Mouse (Mus musculus) left cerebral cortex, adult 11 months (tissue): ENCODE data around the gene Hoxa4.

Experiments used
- DNase-seq: peaks from one replicate; pipeline ENCODE4 v3.0.0; 2022; ENCODE audit warnings: low spot score

The Hoxa4 gene

GRCm38 (mm10) chr6:52190906-52191810 lies at the start of gene Hoxa4:
Gene Hoxa4 (minus strand): TSS chr6:52191753.
- no peak for DNase-seq

DNA sequence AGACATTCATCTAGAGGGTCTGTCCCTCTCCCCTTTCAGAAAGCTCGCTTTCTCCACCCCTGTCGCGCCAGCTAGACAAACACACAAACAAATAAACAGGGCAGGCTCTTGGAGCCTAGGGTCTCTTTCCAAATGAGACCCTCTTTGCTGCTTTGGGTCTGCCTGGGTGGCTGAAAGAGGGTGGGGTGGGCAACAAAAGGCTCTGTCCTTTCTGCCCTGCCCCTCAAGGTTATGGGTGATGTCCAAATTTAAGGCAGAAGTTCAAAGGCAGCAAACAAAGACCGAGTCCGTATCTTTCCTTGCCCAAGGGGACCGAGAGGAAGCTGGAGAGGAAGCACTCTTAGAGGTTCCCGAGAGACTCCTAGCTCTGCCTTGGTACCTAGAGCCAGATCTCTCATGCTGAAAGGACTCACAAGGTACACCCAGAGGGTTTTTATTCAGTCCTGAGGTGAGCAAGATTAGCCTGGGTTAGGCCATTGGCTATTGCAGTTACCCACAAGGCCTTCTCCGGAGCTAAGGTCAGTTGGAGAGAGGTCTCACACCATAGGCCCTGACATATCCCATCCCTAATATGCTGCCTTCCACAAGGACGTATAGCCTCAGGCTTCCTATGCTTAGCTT lies 49.6 kb upstream of the Hoxa4 start:
- no peak for DNase-seq

DNA sequence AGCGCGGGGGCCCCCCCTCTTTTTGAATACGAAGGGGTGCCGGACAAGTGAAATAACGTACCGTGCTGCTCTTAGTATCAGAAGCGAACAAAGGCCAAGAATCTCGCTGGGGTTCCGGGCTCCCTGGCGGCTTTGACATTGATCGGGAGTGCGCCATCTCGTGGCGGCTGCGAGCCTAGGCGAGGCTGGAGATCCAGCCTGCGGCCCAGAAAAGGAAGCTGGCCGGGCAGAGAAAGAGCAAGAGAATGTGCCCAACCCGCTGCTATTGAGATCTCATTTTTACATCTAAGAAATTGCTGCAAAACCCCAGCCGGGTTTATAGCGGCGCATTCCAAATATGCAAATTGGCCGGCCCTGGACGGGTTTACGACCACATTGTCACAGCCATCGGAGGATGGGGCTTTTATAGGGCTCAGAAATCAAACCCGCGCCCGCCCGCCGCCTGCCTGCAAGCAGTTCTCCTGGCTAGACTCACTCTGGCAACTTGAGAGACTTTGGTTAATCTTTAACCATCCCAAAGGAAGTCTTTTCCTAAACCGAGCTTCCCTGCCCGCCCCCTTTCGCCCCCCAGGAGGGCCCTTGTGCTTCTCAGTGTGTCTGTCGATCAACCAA lies 48.9 kb upstream of the Hoxa4 start, which contains the start of gene Hoxa10:
Gene Hoxa10, minus strand, starts transcription at position 466 of the 612 bp plus-strand sequence.
- no peak for DNase-seq

DNA sequence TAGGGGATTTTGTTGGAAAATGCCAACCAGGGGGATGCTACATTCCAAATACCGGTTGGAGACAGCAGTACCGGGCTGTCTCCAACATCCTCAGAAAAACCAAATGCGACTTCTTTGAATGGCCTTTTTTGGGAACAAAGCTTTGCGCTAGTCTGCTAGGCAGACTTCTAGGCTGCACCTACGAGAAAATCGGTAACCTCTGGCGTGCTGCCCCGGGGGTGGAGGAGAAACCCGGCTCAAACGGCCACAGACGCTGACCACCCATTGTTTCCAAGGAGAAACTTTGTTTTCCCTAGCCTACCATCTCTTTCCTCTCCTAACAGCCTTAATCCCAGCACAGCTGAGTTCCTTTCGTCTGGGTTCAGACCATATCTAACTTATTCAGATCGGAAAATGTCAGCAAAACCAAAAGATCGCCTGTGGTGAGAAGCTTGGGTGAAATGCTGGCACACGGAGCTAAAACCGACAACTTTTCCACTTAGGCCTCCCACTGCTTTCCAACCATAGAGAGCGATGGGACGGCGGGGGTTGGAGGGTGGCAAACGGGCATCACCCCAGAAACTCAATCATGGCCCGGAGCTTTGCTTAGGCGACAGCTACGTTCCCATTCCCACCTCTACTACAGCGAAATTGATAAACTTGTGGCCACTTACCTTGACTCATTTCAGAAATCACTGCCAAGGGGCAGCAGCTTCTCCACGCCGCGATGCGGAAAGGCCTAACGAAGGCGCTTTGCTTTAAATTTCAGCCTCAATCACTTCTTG lies 48.3 kb upstream of the Hoxa4 start:
- DNase-seq = no peak

- no peak for DNase-seq
These were observed 47.4 kb upstream of the Hoxa4 start for GRCm38 (mm10) chr6:52238976-52239375.

DNA sequence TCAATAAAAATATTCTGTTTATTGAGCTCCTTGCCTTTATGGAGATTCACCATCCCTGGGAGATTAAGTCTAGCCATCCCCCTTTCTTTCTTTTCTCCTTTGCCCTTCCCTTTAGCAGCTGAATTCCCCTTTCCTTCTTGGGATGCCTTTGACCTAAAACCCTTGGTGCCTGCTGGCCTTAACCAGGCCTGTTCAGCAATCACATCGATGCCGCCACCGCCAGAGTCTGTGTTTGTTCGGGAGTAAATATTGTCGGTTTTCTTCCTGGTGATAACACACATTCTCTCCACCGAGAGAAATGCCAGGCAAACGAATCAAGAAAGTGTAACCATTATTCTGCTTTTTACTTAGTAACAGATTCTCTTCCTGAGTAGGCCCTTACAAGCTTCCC lies 46.6 kb upstream of the Hoxa4 start:
- DNase-seq = no peak

DNA sequence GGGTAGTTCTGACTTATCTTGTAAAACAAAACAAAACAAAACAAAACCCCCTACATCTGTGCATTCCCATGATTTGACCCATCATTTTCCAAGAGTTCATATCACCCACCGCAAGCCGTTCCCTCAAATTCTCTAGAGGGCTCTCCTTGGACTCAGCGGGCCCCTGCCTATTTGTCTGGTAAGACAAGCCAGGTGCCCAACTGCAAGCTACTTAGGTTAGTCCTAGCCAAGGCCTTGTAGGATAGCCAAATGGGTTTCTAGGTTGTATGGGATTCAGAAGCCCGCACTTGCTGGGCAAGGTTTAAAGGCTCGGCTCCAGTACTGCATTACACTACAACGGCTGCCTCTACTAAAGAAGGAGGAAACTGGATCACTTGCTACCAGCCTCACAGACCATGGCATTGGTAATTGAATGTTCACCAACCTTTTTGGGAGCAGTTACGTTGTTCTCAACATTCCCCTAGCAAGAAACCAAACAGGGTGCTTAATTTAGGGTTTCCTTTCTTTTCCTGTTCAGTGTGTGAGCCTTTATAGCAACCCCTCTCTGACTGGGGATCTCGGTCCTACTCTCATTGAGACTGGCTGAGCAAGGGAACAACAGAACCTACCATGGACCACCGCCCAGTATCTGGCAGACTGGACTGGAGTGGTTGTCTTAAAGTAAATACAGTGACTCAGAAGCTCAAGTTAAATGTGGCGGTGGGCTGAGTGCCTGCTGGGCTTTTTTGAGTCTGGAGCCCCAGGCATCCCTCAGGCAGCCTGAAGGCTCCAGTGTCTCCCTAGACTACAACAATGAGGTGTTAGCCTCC lies 46.0 kb upstream of the Hoxa4 start:
- no peak for DNase-seq

DNA sequence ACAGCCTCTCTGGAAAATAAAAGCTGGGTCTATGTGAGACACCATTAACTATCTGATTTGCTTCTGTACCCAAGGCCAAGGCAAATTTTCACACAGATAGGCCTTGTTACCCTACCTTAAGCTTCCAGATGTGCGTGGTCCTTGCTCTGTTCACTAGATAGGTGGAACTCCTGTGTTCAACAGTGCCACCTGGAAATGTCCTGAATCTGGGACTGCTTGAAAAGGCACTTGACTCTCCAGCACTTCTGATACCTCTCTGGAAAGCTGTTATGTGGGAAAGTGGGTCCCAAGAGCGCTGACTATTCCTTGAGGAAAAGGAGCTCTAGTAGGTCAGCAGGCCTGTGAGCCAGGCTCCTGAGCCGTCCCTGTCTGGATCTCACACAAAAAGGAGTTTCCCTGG lies 45.3 kb upstream of the Hoxa4 start:
- no peak for DNase-seq

GRCm38 (mm10) chr6:52235866-52236265 lies 44.3 kb upstream of the Hoxa4 start:
- no peak for DNase-seq

GRCm38 (mm10) chr6:52235267-52235666 lies 43.7 kb upstream of the Hoxa4 start:
- no peak for DNase-seq

GRCm38 (mm10) chr6:52234428-52235140 lies 43.0 kb upstream of the Hoxa4 start:
- no peak for DNase-seq

GRCm38 (mm10) chr6:52233546-52234427 lies 42.2 kb upstream of the Hoxa4 start:
- DNase-seq = no peak

- no peak for DNase-seq
These were observed 41.5 kb upstream of the Hoxa4 start for GRCm38 (mm10) chr6:52232984-52233545.

GRCm38 (mm10) chr6:52232568-52232965 lies 41.0 kb upstream of the Hoxa4 start:
- no peak for DNase-seq

GRCm38 (mm10) chr6:52231885-52232567 lies 40.5 kb upstream of the Hoxa4 start:
- DNase-seq = no peak

DNA sequence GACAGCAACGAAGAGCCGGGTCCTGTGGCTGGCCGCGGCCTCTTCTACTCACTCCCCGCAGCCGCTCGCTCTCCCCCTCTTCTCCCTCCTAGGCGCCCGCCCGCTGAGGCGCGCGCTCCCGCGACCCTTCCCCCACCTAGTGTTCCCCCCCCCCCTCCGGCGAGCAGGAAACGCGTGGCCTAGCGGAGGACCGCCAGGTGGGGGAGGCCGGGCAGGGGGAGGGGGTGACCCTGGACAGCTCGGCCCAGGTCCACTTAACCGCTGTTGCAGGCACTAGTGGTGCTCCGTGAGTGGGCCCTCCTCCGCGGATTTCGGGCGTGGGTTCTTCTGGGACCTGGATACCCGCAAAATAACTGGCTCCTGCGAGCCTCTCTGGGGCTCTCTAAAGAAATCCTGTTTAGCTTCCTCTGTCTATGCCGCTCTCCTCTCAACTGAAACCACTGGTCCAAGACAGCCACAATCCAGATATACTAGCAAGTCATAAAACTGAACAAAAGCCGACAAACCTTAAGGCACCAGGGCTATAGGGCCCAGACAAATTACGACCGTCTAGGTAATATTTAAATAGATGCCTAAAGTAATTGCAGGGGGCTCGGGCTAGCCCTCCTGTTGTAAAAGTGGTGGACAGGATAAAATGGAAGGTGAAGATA lies 39.1 kb upstream of the Hoxa4 start, which contains the start of gene Hoxa9:
Gene Hoxa9, minus strand, starts transcription at position 574 of the 650 bp plus-strand sequence.
- no peak for DNase-seq

- DNase-seq = no peak
These were observed 38.2 kb upstream of the Hoxa4 start for GRCm38 (mm10) chr6:52229558-52230416.
